Mouse (Mus musculus) erythroblast, embryonic 14.5 days (primary cell): ENCODE data around the gene Lgr5.

Experiments used
- GATA1 ChIP-seq: IDR thresholded peaks from 2 replicates; pipeline ENCODE4 v1.6.1; 2012; ENCODE audit warnings: low read length, inconsistent platforms, mixed read lengths
- TAL1 ChIP-seq: IDR thresholded peaks from 3 replicates; pipeline ENCODE4 v1.6.1; 2012; ENCODE audit warnings: low read length, inconsistent platforms, mixed read lengths

DNA sequence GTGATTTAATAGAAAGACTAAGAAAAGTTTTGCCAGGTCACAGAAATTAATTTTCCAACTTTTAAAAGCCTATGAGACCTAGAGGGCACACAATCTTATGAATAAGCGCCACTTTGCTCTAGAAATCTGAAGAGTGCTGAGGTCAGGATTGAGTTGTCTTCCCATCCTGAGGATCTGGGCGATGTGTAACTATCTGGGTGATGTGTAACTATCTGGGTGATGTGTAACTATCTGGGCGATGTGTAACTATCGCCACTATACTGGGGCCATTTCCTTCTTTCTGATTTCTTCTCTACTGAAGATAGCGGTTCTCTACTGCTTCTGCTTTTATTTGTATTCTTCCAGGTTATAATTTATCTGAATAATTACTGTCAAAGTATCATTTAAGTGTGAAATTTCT is 76.6 kb downstream of the Lgr5 start:
- TF ChIP-seq GATA1 (no peak), TAL1 (no peak)
